Mouse (Mus musculus) left cerebral cortex, postnatal 4 days (tissue): ENCODE data around the gene Dynlt1c. TPM values are rescaled to one million over a fixed set of nuclear protein-coding genes. Genes with fewer than 3 reads are reported as not detected.
"Not testable (repeated sequence)": the region's sequence is repeated elsewhere in the genome, so short reads cannot be mapped to it uniquely, and the experiment has no call there.

ENCODE experiments used
- DNase-seq: peaks from one replicate; pipeline ENCODE4 v3.0.0-alpha.2; 2022
- intact Hi-C: fragments of 180-260 bp; cut with DNase I; formaldehyde crosslinking; loops from one replicate; pipeline ENCODE4 v1.15.1; 2025
- total RNA-seq, 2 experiments: library from RNA; stranded (reverse); gene quantifications; 2 replicates each; pipeline ENCODE4 v1.2.3; 2021

Dynlt1c gene
- total RNA-seq, 2 experiments from 2014 or later: 37.8 to 45.8 TPM

DNA sequence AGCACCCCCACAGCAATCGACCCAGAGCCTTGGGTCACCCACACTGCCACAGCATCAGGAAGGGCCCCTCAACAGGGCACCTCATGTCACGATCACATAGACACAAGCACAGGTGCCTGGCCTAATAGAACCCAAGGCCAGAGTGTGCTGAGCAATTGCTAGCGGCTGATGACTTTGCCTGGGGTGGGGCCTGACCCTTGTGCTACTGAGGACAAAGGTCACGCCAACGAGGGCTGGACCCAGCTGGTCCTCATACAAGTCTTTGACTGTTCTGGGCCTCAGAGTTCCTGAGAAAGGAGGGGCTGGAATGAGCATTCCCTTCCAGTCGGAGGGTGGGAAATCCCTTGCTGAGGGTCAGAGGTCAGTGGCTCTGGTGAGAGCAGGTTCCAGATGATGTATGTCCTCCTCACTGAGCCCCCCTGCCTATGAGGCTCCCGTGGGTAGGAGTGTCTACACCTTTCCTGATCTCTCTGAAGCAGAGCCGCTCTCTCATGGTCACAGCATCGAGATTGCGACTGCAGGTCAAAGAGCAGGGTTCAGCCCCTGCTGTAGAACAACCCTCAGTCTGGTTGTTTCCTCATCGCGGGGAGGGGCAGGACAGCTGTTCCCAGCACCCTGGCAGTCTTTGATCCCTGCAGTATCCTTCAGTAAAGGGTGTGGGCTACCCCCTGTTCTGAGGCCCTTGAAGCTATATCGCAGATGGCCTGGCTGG lies 16.4 kb downstream of the Dynlt1c start:
- DNase-seq, intact Hi-C loops: not testable (repeated sequence)

DNA sequence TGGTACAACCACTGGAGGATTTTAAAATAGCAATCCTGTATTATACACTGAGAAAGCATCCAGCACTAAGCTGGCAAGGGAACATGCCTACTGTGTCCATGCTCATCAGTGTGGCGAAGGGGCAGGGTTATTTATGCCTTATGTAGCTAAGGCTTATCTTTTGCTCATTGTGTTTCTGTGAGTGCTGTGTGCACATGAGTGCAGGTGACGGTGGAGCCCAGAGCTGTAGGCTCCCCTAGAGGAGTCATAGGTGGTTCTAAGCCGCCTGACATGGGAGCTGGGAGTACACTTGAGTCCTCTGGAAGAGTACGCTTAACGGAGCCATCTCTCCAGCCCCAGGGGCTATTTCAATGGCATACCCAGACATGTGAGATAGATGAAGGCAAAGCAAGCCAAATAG lies 17.8 kb downstream of the Dynlt1c start:
- intact Hi-C loops, DNase-seq: not testable (repeated sequence)

DNA sequence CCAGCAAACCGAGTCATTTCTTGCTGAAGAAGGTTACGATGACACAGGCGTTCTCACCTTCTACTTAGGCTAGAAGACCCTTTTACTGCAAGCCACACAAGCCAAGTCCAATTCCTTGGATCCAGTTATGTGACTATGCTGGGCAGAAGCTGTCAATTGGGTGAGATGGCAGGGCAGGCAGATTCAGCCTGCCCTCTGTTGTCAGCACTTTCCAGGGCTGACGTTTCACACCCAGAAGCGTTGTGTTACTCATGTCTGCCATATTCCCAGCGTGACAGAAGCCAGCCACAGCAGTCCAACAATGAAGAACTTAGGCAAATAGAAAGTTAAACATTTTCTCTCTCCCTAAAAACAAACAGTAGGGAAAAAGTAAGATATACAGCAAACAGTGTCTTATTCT lies 18.6 kb downstream of the Dynlt1c start:
- DNase-seq, intact Hi-C loops: not testable (repeated sequence)

DNA sequence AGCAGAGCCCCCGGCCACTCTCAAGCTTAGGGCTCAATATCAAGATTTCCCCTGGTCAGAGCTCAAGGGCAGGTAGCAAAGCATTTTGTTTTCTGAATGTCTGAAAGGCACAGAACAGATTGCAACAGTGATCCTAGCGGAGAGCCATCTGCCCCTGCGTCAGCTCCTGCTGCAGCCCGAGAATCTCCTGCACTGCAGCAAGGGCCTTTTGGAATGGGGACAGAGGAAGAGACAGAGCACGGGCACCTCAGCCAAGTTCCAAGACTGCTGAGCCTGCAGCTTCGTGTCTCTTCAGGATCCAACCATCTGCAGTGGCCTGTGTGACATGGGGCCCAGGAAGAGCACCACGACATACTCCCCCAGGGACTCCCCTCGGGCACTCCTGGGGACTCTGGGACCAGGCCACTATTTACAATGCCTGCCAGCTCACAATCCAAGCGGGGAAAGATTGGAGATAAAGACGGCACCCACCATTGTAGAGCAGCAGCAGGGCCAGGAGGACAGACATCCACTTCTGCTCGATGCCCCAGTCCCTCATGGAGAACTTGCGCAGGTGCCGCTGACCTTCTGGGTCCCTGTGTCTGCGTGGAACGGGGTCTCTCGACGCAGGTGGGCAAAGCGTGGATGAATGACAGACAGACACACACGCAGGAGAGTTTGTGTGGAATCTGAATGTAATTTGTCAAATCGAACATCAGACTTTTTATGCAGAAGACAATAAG lies 19.4 kb downstream of the Dynlt1c start:
- intact Hi-C loops: not testable (repeated sequence)

DNA sequence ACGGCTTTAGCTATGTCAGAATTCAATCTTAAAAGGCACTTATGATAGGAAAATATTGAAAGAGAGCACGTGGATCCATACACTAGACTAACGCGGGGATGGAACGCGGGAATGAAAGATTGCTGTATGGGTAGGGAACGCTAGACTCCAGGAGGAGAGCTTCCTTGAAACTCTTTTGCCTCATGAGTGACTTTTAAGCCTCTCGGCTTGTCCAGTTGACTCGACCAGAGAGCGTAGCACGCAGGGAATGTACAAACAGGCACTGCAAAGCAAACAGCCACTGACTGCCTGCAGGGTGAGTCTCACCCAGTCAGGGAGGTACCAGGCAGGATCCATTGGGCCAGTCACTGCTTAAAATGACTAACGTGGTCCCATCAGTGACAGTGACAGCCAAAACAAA lies 20.5 kb downstream of the Dynlt1c start:
- intact Hi-C loops: not testable (repeated sequence)

More for the DNA sequence above, 19.4 kb downstream of the Dynlt1c start:
- not testable (repeated sequence) for DNase-seq

DNA sequence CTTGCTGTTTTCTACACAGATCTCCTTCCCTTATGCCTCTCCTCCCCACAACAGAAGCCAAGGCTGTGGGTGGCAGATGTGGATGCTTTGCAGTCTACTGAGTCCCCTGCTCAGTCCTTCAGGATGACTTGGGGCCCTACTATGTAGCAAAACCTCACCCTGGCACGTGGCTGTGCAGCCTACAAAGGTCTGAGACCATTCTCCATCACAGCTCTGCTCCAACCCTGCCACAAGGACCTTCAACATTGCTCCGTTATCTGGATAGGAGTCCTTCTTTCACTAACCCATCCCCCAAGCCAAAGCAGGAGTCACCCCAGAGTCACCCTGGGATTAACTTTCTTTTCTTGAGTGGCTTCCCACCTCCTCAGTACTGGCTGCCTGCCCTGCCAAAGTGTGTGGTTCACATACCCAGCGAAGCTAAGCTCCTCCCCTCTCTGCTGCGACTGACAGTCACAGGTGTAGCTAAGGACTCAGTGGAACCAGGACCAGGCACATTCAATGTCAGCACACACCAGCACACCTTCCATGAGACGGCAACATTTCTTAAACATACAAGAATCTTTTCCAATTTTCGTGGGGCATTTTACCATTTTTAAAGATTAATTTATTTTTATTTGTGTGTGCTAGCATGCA lies 23.6 kb downstream of the Dynlt1c start:
- intact Hi-C loops, DNase-seq: not testable (repeated sequence)

More for the DNA sequence above, 20.5 kb downstream of the Dynlt1c start:
- DNase-seq: not testable (repeated sequence)

DNA sequence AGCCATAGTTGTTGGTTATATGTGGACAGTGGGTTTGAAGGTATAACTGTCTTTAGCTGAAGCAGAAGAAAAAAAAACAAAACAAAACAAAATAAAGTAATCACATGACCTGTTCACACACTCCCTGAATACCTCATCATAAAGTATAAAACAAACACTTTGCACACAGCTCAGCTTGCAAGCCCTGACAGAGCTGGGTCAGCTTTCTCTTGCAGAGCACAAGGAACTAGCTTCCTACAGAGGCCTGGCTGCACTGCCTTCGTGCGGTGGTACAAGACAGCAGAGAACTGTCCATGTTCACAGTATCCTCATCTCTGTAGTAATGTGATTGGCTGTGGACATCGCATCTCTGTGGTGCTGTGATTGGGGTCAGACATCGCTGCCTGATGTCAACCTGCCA lies 28.9 kb downstream of the Dynlt1c start:
- DNase-seq, intact Hi-C loops: not testable (repeated sequence)

DNA sequence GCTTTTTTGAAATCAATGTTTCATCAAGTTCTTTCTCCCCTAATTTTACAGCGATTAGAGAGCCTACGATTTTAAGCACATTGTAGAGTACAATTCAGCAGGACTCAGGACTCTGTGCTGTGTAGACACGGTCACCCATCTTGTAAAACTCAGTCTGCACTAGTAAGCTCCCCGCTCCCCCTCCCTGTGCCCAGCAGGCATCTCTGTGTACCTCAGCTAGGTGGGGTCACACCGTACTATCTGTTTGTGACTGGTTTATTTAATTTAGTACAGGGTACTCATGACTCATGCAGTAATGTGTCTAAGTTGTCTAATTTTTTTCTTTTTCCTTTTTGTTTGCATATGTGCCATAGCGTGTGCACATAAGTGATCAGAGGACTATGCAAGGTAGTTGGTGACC lies 31.4 kb downstream of the Dynlt1c start:
- DNase-seq, intact Hi-C loops: not testable (repeated sequence)

DNA sequence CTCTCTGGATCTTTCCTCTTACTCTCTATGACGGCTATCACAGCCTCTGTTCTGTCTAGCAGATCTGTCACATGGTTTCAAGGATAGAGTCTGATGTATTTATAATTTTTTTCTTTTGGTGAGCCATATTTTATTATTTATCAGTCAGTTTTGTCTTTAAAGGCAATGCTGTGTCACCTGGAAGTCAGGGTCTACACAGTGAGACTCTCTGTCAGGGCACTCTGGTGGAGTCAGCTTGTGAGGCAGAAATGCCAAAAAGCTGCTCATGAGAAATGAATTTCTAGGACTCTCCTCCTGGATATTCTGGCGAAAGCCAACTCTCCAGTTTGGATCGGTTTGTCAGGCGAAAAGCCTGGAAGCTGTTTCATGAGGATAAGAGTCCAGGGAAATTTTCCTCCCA lies 34.3 kb downstream of the Dynlt1c start:
- DNase-seq, intact Hi-C loops: not testable (repeated sequence)

DNA sequence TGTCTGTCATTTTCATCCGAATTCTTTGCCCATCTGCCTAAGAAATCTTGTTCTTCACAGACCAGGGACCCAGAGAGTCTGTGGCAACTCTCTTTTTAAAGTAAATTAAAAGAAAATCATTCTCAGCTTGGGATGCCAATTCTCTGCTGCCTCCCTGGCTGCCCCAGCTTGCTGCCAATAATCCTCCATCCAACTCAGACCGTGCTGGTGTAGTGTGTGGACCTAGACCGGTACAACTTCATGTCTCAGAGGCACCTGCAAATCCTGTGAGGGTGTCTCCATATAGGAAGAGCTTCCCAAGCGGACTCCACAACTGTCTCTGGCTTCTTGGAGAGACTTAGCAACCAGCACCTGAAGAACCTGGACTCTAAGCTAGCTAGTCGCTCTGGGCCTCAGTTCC lies 35.4 kb downstream of the Dynlt1c start:
- intact Hi-C loops: no loop called here
- DNase-seq: no peak

DNA sequence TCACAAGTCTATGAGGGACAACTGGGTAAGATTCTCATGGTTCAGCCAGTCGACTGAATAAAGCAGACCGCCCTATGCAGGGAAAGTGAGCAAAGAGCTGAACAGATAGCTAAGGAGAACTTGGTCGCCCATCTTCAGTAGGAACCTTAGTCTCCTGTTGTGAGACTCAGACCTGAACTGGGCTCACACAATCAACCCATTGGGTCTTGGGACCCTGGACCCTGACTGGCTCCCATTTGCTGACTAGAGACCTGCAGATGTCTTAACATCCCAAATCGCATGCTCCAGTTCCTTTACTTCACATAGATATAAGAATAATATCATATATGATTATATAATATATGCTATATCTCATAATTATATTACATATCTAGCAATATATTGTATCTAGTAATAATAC lies 36.0 kb downstream of the Dynlt1c start:
- DNase-seq, intact Hi-C loops: not testable (repeated sequence)

DNA sequence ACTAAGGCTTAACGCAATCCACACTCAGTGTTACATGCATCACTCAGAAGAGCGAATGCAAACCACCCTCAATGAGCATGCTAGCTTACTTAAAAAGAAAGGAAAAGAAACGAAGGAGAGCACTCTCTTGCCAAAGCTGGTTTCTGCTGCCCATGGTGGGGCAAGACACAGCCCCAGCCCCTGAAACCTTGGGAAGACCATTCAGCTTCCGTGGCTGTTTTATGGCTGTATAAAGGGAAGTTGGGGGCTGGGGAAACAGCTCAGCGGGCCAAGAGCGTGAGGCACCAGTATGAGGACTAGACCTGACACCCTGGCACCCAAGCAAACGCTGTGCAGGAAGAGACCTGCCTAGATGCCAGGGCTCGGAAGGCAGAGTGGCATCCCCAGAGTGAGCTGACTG lies 37.0 kb downstream of the Dynlt1c start:
- DNase-seq, intact Hi-C loops: not testable (repeated sequence)

DNA sequence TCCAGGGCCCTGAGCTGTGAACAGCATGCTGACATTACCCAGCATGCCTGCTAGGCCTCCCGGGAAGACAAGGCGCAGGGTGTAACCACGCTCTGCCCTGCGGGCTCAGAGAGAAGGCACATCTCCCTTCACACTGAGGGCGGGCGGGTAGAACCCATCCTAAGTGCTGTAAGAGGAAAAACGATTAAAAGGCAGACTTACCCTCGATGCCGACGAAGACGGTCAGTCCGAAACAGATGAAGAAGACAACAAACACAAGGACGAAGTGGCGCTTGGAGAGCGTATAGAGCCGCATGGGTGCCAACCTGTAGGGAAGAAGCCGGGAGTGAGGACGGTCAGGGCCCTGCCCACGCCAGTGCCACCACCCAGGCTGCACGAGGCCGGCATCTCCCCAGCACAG lies 38.0 kb downstream of the Dynlt1c start:
- intact Hi-C loops, DNase-seq: not testable (repeated sequence)

DNA sequence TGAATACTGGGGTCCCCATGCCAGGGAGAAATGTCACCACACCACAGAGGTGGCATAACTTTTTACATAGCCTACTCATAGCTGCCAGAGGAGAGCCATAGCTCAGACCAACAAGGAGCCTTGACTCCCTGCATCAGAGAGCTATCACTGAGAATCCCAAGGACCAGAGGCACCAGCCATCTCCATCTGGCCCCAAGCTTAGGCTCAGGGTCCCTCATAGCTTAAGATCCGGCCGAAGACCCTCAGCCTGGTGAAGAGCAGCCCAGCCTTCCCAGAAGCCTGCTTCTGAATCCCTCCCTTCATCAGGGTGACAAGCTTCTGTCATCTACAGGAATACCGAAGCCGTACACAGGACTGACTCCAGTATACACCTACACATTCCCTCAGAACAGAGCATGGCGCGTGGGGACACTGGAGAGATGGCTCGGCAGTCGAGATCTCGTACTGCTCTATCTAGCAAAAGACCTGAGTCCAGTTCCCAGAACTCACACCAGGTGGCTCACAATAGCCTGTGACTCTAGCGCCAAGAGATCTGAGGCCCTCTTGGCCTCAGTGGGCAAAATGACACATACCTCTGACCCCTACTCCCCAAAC lies 38.7 kb downstream of the Dynlt1c start:
- intact Hi-C loops, DNase-seq: not testable (repeated sequence)

DNA sequence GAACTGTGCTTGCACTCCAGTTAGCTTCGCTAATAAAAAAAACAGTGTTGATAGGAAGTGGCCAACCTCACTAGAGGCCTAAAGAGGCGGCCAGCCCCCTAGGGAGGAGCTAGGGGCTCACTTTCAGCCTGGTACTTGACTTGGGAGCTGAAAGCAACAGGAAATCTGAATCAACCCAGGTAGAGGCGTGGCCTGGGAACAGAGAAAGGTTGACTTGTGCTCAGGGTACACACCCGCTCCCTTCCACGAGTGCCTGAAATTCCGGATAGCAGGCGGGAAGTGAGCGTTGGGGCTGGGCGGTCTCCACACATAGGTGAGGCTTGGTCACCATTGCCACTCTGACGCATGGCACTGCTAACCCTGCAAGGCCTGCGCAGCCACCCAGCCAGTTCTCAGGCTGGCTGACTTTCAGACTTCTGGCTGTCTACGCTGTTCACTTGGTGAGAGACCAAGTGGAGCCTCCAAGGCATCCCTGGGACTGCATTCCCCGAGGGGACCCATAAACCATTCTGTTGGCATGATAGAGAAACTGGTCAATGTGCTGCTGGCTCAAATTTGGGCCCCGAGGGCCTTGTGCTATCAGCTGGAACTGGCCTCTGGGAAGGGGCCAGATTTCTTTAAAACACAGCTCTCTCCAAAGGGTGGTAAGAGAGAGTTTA lies 39.4 kb downstream of the Dynlt1c start:
- not testable (repeated sequence) for DNase-seq

DNA sequence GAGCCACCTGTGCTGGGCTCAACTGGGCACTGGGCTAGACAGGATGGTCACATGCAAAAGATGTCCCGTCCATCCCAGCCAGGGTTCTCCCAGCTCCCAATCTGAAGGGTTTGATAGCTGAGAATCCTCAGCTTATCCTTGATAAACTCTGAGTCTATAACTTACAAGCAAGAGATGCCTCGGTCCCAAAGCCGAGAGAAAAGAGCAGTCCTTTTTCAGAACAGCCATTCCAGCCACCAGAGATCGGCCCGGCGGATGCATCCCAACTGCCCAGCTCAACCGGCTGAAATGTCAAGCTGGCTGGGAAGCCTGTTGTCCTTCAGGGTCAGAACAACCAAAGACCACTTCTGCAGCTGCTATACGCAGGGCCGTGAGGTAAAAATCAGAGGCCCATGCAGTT lies 42.7 kb downstream of the Dynlt1c start:
- DNase-seq, intact Hi-C loops: not testable (repeated sequence)

More for the DNA sequence above, 39.4 kb downstream of the Dynlt1c start:
- intact Hi-C loops: not testable (repeated sequence)

DNA sequence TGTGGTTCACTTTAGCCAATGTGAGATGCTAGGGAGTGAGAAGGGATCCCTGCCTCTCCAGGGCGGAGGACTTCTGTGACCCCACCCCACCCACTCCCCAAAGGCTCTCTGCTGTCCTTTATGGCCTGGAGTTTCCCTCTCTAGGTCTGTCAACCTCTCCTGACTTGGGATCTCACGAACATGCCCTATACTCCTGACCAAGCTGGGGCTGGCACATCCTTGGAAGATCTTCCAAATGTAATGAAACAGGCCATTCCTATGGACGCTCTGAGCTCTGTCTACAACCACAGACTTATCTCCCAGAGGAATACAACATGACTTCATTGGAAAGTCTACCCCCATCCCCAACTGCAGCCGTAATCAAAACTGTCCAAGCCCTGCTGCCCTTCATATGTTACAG lies 43.2 kb downstream of the Dynlt1c start:
- intact Hi-C loops, DNase-seq: not testable (repeated sequence)

DNA sequence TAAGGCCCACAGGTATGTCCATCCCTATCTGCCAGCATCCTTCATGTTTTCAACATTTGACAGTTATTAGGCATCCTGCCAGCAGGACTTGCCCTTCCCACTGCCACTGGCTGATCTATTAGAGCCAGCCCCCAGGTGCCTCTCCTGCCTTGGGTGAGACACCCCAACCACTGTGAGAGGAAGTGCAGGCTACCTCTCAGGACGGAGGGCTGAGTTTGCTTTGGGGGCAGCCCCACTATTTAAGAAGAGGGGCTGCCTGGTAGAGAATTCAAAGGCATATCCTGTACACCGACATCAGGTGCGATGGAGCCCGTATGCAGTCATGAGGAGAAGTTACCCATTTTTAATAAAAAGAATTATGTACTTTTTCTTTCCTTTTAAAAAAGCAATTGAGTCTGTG lies 44.2 kb downstream of the Dynlt1c start:
- DNase-seq, intact Hi-C loops: not testable (repeated sequence)

DNA sequence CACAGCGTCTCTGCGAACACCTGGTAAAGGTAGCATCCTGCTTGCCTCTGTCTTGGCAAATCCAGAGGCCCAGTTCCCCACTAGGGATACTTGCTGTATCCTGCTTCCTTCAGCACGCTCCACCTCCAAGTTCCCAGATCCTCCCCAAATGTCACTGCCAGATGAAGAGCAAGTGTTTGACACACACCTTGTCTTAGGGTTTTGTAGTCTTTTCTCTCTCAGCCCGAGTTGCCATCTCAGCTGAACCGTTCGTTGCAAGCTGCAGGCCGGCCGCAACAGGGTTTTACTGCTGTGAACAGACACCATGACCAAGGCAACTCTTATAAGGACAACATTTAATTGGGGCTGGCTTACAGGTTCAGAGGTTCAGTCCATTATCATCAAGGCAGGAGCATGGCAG lies 45.4 kb downstream of the Dynlt1c start:
- intact Hi-C loops: not testable (repeated sequence)

DNA sequence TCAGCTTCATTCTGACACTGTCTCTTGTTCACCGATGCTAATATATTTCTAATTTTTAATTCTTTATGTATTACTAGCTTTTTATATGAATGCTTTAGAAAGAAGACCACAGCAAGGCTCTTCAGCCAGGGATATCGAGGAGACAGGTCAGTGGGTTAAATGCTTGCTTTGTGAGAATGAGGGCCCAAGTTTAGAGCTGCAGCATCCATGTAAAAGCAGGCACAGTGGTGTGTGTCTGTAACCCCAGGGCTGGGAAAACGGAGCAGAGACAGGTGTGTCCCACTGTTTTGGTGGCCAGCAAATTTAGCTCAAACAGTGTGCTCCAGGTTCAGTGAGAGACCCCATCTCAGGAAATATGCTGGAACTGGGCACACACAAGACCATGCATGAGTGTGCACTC lies 46.0 kb downstream of the Dynlt1c start:
- DNase-seq, intact Hi-C loops: not testable (repeated sequence)

More for the DNA sequence above, 45.4 kb downstream of the Dynlt1c start:
- not testable (repeated sequence) for DNase-seq
